Mouse (Mus musculus): ENCODE measurements around the gene Car14. TPM values are rescaled to one million over a fixed set of nuclear protein-coding genes. Genes with fewer than 3 reads are reported as not detected.
"Not testable (repeated sequence)": the region's sequence is repeated elsewhere in the genome, so short reads cannot be mapped to it uniquely, and the experiment has no call there.

Car14 gene
- polyA plus RNA-seq, 1 experiment from 2014 or later: 7.6 TPM

DNA sequence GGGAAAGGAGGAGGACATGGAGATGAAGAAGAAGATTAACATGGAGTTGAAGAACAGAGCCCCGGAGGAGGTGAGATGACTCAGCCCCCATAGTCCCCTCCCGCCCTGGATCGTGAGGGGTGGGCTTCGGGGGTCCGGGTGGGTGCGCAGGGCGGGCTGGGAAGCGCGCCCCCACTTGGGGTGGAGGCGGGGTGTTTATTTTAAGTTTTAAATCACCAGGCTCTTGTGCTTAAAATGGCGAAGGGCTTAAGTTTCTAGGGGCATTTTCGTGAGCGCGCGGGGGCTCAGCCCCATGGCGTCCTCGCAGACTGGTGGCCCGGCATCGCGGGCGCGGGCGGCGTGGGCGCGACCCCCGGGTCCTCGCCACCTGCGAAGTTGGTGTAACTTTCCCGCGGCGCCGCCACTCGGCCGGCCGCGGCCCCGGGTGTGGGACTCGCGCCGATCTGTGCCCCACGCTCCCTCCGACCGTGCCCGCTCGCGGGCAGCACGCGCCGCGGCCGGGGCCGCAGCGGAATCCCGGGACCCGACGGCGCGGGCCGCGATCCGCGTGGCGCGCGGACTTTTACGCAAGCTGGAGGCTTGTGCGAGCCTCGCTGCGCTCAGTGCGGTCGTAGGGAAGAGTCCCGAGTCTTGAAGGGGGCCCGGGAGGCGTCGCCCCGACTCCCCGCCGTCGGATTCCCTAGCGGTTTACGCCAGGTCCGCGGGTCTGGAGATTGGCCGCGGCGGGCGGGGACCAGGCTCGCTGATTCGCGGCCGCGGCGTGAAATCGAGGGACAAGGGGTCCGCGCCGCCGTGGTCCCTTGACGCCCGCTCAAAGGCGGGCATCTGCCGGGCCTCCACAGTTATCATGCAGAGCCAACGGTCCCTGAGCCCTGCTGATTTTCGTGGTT is 25.3 kb upstream of the Car14 start:
- Histone ChIP-seq H3K9me3 (replicated peaks; ENCODE audit: control insufficient read depth, low read length, poor library complexity, severe bottlenecking) (no peaks in the 10 kb centered on the region), H3K4me2 (ENCODE audit: low read length) (peak overlapping the region; percentile 72), H3K4me1 (ENCODE audit: control insufficient read depth, insufficient read depth, low read length) (peaks cover 3% of the 10 kb centered on the region; the same call in 1 of the 2 replicates), H3K36me3 (ENCODE audit: control insufficient read depth, insufficient read depth, low read length) (no peaks in the 10 kb centered on the region), H3K27ac (ENCODE audit: low read length) (peak overlapping the region; percentile 87), H3K4me3 (ENCODE audit: low read depth, low read length) (peak overlapping the region; percentile 89), H3K9ac (ENCODE audit: low read depth, low read length) (peak overlapping the region; percentile 78), H3K27me3 (ENCODE audit: control insufficient read depth, insufficient read depth, low read depth, low read length) (no peaks in the 10 kb centered on the region)
- peak; percentile 13 for ATAC-seq
- WGBS: 0% methylated on average over 99 of the region's 105 CpGs

- Histone ChIP-seq H3K9me3 (replicated peaks; ENCODE audit: control insufficient read depth, low read length, poor library complexity, severe bottlenecking) (no peaks in the 10 kb centered on the region), H3K27ac (ENCODE audit: low read length) (peak within 1 kb of the TSS; percentile 87), H3K27me3 (ENCODE audit: control insufficient read depth, insufficient read depth, low read depth, low read length) (no peaks in the 10 kb centered on the region), H3K36me3 (ENCODE audit: control insufficient read depth, insufficient read depth, low read length) (no peaks in the 10 kb centered on the region), H3K9ac (ENCODE audit: low read depth, low read length) (peak within 1 kb of the TSS; percentile 78), H3K4me3 (ENCODE audit: low read depth, low read length) (peak within 1 kb of the TSS; percentile 89), H3K4me2 (ENCODE audit: low read length) (peak within 1 kb of the TSS; percentile 77), H3K4me1 (ENCODE audit: control insufficient read depth, insufficient read depth, low read length) (peaks cover 3% of the 10 kb centered on the region; the same call in 1 of the 2 replicates)
- under 1% methylated on average over 49 of the region's 49 CpGs for WGBS
- peak; percentile 100 for ATAC-seq
Observed at GRCm38 (mm10) chr3:95928658-95929503, 24.4 kb upstream of the Car14 start, which contains the start of gene Anp32e. Anp32e (plus strand) TSS chr3:95929246.

DNA sequence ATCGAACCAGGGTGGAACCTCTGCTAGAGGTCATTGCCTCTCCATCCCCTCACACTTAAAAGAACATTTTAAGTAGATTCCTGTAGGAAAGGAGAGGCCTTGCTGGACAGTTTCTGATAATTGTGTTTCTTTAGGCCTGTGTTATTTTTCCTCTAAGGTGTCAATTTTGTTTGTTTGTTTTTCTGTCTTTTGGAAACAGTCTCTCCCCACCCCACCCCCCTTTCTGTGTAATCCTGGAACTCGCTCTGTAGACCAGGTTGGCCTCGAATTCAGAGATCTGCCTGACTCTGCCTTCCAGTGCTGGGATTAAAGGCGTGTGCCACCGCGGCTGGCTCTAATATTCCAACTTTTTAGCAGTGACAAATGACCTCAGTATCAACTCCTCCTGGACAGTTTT is 23.8 kb upstream of the Car14 start:
- no peaks in the 10 kb centered on the region for H3K9me3 ChIP-seq (replicated peaks; ENCODE audit: control insufficient read depth, low read length, poor library complexity, severe bottlenecking)
- peaks cover 3% of the 10 kb centered on the region; the same call in 1 of the 2 replicates for H3K4me1 ChIP-seq (ENCODE audit: control insufficient read depth, insufficient read depth, low read length)
- 72% methylated on average over 6 of the region's 6 CpGs for WGBS
- no peak overlapping the region; the same call in 1 of the 2 replicates for H3K27ac ChIP-seq (ENCODE audit: low read length)
- peak overlapping the region; percentile 21; the same call in 1 of the 2 replicates for H3K9ac ChIP-seq (ENCODE audit: low read depth, low read length)
- H3K36me3 ChIP-seq (ENCODE audit: control insufficient read depth, insufficient read depth, low read length): no peaks in the 10 kb centered on the region
- no peak for ATAC-seq
- H3K4me3 ChIP-seq (ENCODE audit: low read depth, low read length): peak overlapping the region; percentile 89
- H3K4me2 ChIP-seq (ENCODE audit: low read length): peak overlapping the region; percentile 77
- no peaks in the 10 kb centered on the region for H3K27me3 ChIP-seq (ENCODE audit: control insufficient read depth, insufficient read depth, low read depth, low read length)

- WGBS: 84% methylated on average over 5 of the region's 5 CpGs
- Histone ChIP-seq H3K36me3 (ENCODE audit: control insufficient read depth, insufficient read depth, low read length) (no peaks in the 10 kb centered on the region), H3K4me3 (ENCODE audit: low read depth, low read length) (no peak overlapping the region), H3K27me3 (ENCODE audit: control insufficient read depth, insufficient read depth, low read depth, low read length) (no peaks in the 10 kb centered on the region), H3K4me1 (ENCODE audit: control insufficient read depth, insufficient read depth, low read length) (no peaks in the 10 kb centered on the region), H3K4me2 (ENCODE audit: low read length) (no peak overlapping the region), H3K9me3 (replicated peaks; ENCODE audit: control insufficient read depth, low read length, poor library complexity, severe bottlenecking) (no peaks in the 10 kb centered on the region), H3K9ac (ENCODE audit: low read depth, low read length) (no peak overlapping the region), H3K27ac (ENCODE audit: low read length) (no peak overlapping the region)
- ATAC-seq: no peak
Observed at GRCm38 (mm10) chr3:95925087-95925486, 20.6 kb upstream of the Car14 start.

- no peaks in the 10 kb centered on the region for H3K27me3 ChIP-seq (ENCODE audit: control insufficient read depth, insufficient read depth, low read depth, low read length)
- H3K4me2 ChIP-seq (ENCODE audit: low read length): no peak overlapping the region
- H3K9ac ChIP-seq (ENCODE audit: low read depth, low read length): no peak overlapping the region
- H3K27ac ChIP-seq (ENCODE audit: low read length): no peak overlapping the region
- H3K36me3 ChIP-seq (ENCODE audit: control insufficient read depth, insufficient read depth, low read length): no peaks in the 10 kb centered on the region
- WGBS: 77% methylated on average over 4 of the region's 4 CpGs
- H3K4me1 ChIP-seq (ENCODE audit: control insufficient read depth, insufficient read depth, low read length): no peaks in the 10 kb centered on the region
- no peak for ATAC-seq
- no peaks in the 10 kb centered on the region for H3K9me3 ChIP-seq (replicated peaks; ENCODE audit: control insufficient read depth, low read length, poor library complexity, severe bottlenecking)
- no peak overlapping the region for H3K4me3 ChIP-seq (ENCODE audit: low read depth, low read length)
Observed at GRCm38 (mm10) chr3:95924185-95924584, 19.7 kb upstream of the Car14 start.

GRCm38 (mm10) chr3:95923429-95923828 is 18.9 kb upstream of the Car14 start:
- not testable (repeated sequence) for H3K27me3 ChIP-seq (ENCODE audit: control insufficient read depth, insufficient read depth, low read depth, low read length); H3K9me3 ChIP-seq (replicated peaks; ENCODE audit: control insufficient read depth, low read length, poor library complexity, severe bottlenecking); H3K36me3 ChIP-seq (ENCODE audit: control insufficient read depth, insufficient read depth, low read length); H3K9ac ChIP-seq (ENCODE audit: low read depth, low read length); ATAC-seq; H3K4me3 ChIP-seq (ENCODE audit: low read depth, low read length); H3K4me2 ChIP-seq (ENCODE audit: low read length); H3K27ac ChIP-seq (ENCODE audit: low read length); H3K4me1 ChIP-seq (ENCODE audit: control insufficient read depth, insufficient read depth, low read length)
- 91% methylated on average over 7 of the region's 7 CpGs for WGBS

- not testable (repeated sequence) for H3K4me3 ChIP-seq (ENCODE audit: low read depth, low read length); H3K4me2 ChIP-seq (ENCODE audit: low read length); H3K9me3 ChIP-seq (replicated peaks; ENCODE audit: control insufficient read depth, low read length, poor library complexity, severe bottlenecking); H3K4me1 ChIP-seq (ENCODE audit: control insufficient read depth, insufficient read depth, low read length); ATAC-seq; H3K36me3 ChIP-seq (ENCODE audit: control insufficient read depth, insufficient read depth, low read length); H3K9ac ChIP-seq (ENCODE audit: low read depth, low read length); H3K27me3 ChIP-seq (ENCODE audit: control insufficient read depth, insufficient read depth, low read depth, low read length); H3K27ac ChIP-seq (ENCODE audit: low read length)
- 76% methylated on average over 2 of the region's 2 CpGs for WGBS
Observed at GRCm38 (mm10) chr3:95920532-95920931, 16.0 kb upstream of the Car14 start.

- no peak overlapping the region for H3K4me2 ChIP-seq (ENCODE audit: low read length)
- no peaks in the 10 kb centered on the region for H3K4me1 ChIP-seq (ENCODE audit: control insufficient read depth, insufficient read depth, low read length)
- no peaks in the 10 kb centered on the region for H3K9me3 ChIP-seq (replicated peaks; ENCODE audit: control insufficient read depth, low read length, poor library complexity, severe bottlenecking)
- 74% methylated on average over 7 of the region's 7 CpGs for WGBS
- no peaks in the 10 kb centered on the region for H3K36me3 ChIP-seq (ENCODE audit: control insufficient read depth, insufficient read depth, low read length)
- no peak overlapping the region for H3K27ac ChIP-seq (ENCODE audit: low read length)
- H3K4me3 ChIP-seq (ENCODE audit: low read depth, low read length): no peak overlapping the region
- no peak overlapping the region for H3K9ac ChIP-seq (ENCODE audit: low read depth, low read length)
- H3K27me3 ChIP-seq (ENCODE audit: control insufficient read depth, insufficient read depth, low read depth, low read length): no peaks in the 10 kb centered on the region
- no peak for ATAC-seq
Observed at GRCm38 (mm10) chr3:95916760-95917159, 12.3 kb upstream of the Car14 start.

Measured in midbrain, embryonic 16.5 days (tissue).